Mouse (Mus musculus): ENCODE results near the gene Gpr153.

DNA sequence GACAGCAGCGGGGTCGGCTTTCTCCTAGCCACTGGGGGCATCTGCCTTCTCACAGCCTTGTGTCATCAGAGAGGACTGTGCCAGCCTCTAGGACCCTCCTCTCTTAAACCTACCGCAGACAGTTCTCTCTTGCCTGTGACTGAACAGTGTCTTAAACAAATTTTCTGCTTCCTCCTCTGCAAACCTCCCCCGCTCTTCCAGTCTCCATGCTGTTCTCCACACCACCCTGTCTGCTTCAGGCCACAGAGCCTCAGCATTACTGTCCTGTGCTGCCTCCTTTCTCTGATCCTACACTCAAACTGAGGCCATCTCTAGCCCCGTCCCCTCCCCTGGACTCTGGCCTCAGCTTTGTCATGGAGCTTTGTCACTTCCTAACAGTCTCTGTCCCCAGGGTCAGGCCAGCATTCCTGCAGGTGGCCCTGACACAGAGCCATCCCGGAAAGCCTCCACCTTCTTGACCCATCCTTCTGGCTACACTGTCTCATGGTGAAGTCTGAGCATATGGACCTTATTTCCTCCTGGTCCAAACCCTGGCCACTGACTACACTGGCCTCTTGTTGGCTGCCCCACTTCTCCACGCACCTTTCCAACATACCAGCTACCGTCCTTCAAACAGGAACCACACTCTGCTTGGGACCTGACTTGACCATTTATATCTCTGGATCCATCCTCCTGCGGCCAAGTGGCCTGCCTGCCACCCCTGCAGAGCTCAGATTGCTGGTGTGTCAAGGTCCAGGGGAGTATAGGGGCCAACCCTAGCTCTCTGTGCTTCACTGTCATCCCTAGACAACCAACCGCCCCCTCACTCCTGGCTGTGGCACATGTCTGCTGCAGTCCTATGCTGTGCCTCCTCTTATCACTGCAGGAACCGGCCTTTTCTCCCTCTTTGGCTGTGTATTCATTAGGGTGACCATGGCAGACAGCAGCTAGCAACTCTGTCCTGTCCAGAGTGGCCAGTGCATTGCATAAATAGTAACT, 29.2 kb upstream of the Gpr153 start:
- no peak for TF ChIP-seq POLR2A (IDR thresholded peaks at IDR 0.05; ENCODE audit: borderline replicate concordance, control insufficient read depth, low read depth, low read length)
- TF ChIP-seq CTCF (IDR thresholded peaks at IDR 0.05; ENCODE audit: control insufficient read depth, insufficient read depth, low read length): no peak
